Mouse (Mus musculus) spleen, adult 2 months (tissue): ENCODE results near the gene Fam163a.

Source experiments
- CTCF ChIP-seq: fragments of 200-500 bp; IDR thresholded peaks from 2 replicates; pipeline ENCODE4 v1.5.1; 2011; ENCODE audit warnings: mild to moderate bottlenecking, inconsistent platforms; ENCODE audit not compliant: insufficient read depth, insufficient read length, insufficient replicate concordance; ENCODE audit errors: extremely low read depth
- POLR2A ChIP-seq: fragments of 200-500 bp; IDR thresholded peaks from 2 replicates; pipeline ENCODE4 v1.6.1; 2011; ENCODE audit warnings: low read depth, low read length, inconsistent platforms

DNA sequence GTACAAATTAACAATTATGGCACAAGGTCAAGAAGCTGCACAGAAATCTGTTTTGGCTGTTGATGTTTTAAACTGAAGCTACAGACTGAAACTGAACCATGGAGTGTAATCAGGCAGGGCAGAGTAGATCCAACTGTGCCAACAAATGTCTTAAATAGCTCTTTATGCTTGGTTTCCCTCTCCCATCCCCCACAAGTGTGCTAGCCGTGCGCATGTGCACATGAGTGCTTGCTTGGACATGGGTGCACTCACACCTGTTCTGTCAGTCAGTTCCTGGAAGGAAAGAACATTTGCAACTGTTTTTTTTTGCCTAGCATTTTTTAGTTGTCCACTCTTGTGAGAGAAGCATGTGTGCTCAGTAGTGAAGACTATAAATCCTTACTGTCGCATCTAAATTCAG, 158.1 kb downstream of the Fam163a start:
- TF ChIP-seq POLR2A (no peak), CTCF (no peak)
